Mouse (Mus musculus) G1E (cell line): ENCODE measurements around the gene Chkb.

ENCODE experiments used
- CTCF ChIP-seq: IDR thresholded peaks from 2 replicates; pipeline ENCODE4 v1.5.1; 2012; ENCODE audit warnings: low read depth, low read length, inconsistent platforms, mixed read lengths
- GATA1 ChIP-seq: IDR thresholded peaks from 2 replicates; pipeline ENCODE4 v1.6.1; 2012; ENCODE audit warnings: borderline replicate concordance, low read length, inconsistent platforms, mixed read lengths
- GATA2 ChIP-seq: IDR thresholded peaks from 2 replicates; pipeline ENCODE4 v1.6.1; 2012; ENCODE audit warnings: low read depth, low read length, inconsistent platforms, borderline replicate concordance
- POLR2AphosphoS5 ChIP-seq: IDR thresholded peaks from 2 replicates; pipeline ENCODE4 v1.6.1; 2012; ENCODE audit warnings: low read depth, low read length, inconsistent platforms; ENCODE audit not compliant: insufficient replicate concordance
- TAL1 ChIP-seq: conservative IDR thresholded peaks from 2 replicates; pipeline ENCODE4 v1.6.1; 2012; ENCODE audit warnings: low read depth, low read length, inconsistent platforms, mixed read lengths

- TF ChIP-seq CTCF, result no peak
- no peak for TF ChIP-seq GATA1
- no peak for TF ChIP-seq POLR2AphosphoS5
- no peak for TF ChIP-seq GATA2
- TF ChIP-seq TAL1, result no peak
Measured at GRCm38 (mm10) chr15:89478622-89479021, 48.9 kb upstream of the Chkb start.
